Mouse (Mus musculus): Measurements from ENCODE around the gene Gm21961.
"Not testable (repeated sequence)": the region's sequence is repeated elsewhere in the genome, so short reads cannot be mapped to it uniquely, and the experiment has no call there.

The Gm21961 gene

DNA sequence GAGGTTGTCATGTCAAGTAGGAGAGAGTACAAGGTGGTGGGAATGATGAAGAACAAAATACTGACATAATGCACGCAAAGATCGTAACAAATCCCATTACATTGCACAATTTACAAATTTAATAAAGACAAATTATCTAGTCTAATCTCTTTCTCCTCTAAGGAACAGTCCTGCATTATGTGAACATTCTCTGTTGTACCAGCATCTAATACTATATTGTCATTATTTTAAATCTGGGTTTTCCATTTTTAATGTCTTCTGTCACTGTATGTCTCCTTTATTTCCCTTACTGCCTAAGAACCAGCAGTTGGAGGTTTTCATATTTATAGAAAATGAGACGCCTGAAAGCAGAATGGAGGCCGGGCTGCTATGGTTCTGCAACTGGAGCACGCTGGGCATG lies at the start of gene Gm21961:
Gm21961 (minus strand) TSS at position 101 of the 400 bp plus-strand sequence.
- no peak for DNase-seq (ENCODE audit: extremely low spot score)

DNA sequence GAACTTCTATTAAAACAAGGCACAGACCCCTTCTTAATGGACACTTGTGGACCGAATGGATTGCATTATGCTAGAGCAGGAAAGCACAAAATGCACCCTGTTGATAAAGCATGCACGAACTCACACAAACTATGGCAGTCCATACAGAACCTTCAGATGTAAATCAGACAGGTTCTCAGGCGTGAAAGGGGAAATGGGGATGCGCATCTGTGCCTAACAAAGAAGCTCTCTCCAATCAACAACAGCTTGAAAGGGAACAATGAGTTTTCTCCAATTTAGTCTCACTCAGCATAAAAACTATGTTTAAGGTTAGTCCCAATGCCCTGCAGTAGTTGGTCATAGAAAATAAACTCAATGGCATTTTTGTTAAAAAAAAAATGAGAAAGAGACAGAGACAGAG lies 27.3 kb upstream of the Gm21961 start:
- DNase-seq (ENCODE audit: extremely low spot score): no peak

GRCm38 (mm10) chr15:65039216-65039615 lies 24.5 kb upstream of the Gm21961 start:
- not testable (repeated sequence) for DNase-seq (ENCODE audit: extremely low spot score)

DNA sequence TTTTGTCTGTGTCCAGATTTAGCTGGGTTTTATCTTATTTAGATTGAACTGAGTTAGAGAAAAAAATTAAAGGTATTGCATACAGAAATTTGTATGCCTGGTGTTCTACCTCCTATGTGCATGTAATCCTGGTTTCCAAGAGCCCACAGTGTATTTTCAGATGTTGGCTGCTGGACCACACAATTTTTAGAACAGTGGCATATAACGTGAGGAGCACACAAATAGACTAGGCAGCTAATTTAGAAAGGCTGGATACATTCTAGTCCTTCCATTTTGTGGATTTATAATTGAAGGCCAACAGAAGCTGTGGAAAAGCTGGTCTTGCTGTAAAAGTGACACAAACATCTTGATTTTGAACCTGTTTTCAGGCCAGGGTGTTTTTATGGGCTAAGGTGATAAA lies 3.3 kb upstream of the Gm21961 start:
- no peak for DNase-seq (ENCODE audit: extremely low spot score)

GRCm38 (mm10) chr15:65006177-65006576 lies 8.5 kb downstream of the Gm21961 start:
- DNase-seq (ENCODE audit: extremely low spot score): no peak

DNA sequence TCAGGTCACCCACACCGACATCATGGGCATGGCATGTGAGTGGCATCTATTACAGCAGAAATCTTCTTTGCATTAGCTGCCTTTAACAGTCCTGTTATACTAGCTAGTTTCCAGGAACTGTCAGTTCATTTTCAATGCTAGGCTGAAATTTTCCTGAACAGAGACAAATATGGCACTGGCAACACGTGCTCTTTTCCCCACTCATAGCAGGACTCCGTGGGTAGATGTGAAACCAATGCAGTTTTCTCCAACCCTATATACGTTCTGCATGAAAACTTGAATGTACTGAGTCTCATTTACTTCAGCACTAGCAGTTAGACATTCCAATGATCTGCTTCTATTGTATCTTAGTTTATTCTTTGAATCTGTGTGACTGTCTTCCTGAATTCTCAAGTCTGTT lies 20.2 kb downstream of the Gm21961 start:
- no peak for DNase-seq (ENCODE audit: extremely low spot score)

- DNase-seq (ENCODE audit: extremely low spot score): no peak
Measured at GRCm38 (mm10) chr15:64979976-64980375, 34.7 kb downstream of the Gm21961 start.

GRCm38 (mm10) chr15:64976044-64976805 lies 38.5 kb downstream of the Gm21961 start:
- DNase-seq (ENCODE audit: extremely low spot score): no peak

Measured in embryo, embryonic 9.5 days (tissue).